Mouse (Mus musculus) neural tube, embryonic 15.5 days (tissue): ENCODE measurements around the gene Ncapd2. TPM values are rescaled to one million over a fixed set of nuclear protein-coding genes. Genes with fewer than 3 reads are reported as not detected.

Experiments used
- microRNA-seq: library from miRNA; unstranded; fragments of <30 nt; microRNA quantifications from one replicate; pipeline ENCODE4, GENCODE M21; 2017
- polyA plus RNA-seq: library from polyadenylated mRNA; unstranded; fragments of >200 nt; fragmentation: Nextera tagmentation; extraction: Ambion mirVana; gene quantifications from 2 replicates; pipeline ENCODE4 v1.2.1, GENCODE M21; 2015

Gene Ncapd2
- polyA plus RNA-seq, 1 experiment from 2014 or later = 38.2 TPM

Small RNA genes within 50 kb of the gene (microRNA-seq; reads per million reads assigned to microRNA genes)
- gene Mir3098 (not detected), gene Mir8113 (not detected)

Other genes with a start within 250 kb of the Ncapd2 start
- 95.4 and 112 TPM in 2 replicates for gene Cops7a, start 226.2 kb downstream of the Ncapd2 start, polyA plus RNA-seq
- gene Pianp, start 195.0 kb downstream of the Ncapd2 start, polyA plus RNA-seq = 59.4 and 72.4 TPM in 2 replicates
- 18.5 and 19.5 TPM in 2 replicates for gene Zfp384, start 182.6 kb downstream of the Ncapd2 start, polyA plus RNA-seq
- 129 and 133 TPM in 2 replicates for gene Ing4, start 151.9 kb downstream of the Ncapd2 start, polyA plus RNA-seq
- 17.3 and 21.5 TPM in 2 replicates for gene Acrbp, start 142.0 kb downstream of the Ncapd2 start, polyA plus RNA-seq
- 1.0 and 1.2 TPM in 2 replicates for gene Lpar5, start 123.8 kb downstream of the Ncapd2 start, polyA plus RNA-seq
- gene Chd4, start 95.7 kb downstream of the Ncapd2 start, polyA plus RNA-seq = 87.5 and 93.9 TPM in 2 replicates
- 47.8 and 58.0 TPM in 2 replicates for gene Nop2, start 59.8 kb downstream of the Ncapd2 start, polyA plus RNA-seq
- gene Iffo1, start 46.5 kb downstream of the Ncapd2 start, polyA plus RNA-seq = 20.1 and 24.6 TPM in 2 replicates
- 1,563 and 1,690 TPM in 2 replicates for gene Gapdh, start 25.2 kb downstream of the Ncapd2 start, polyA plus RNA-seq
- 156 and 167 TPM in 2 replicates for gene Mrpl51, start 100 bp upstream of the Ncapd2 start, polyA plus RNA-seq
- gene Vamp1, start 23.9 kb upstream of the Ncapd2 start, polyA plus RNA-seq = 53.8 and 57.4 TPM in 2 replicates
- 7.1 and 11.9 TPM in 2 replicates for gene Tapbpl, start 40.2 kb upstream of the Ncapd2 start, polyA plus RNA-seq
- 2.0 and 12.9 TPM in 2 replicates for gene Cd27, start 45.3 kb upstream of the Ncapd2 start, polyA plus RNA-seq
- not detected in 2 replicates for gene Tuba3a, start 94.3 kb upstream of the Ncapd2 start, polyA plus RNA-seq
- gene Ltbr, start 122.2 kb upstream of the Ncapd2 start, polyA plus RNA-seq = 19.5 and 28.1 TPM in 2 replicates
- 0.44 and 2.6 TPM in 2 replicates for gene Scnn1a, start 129.0 kb upstream of the Ncapd2 start, polyA plus RNA-seq
- gene Tnfrsf1a, start 157.7 kb upstream of the Ncapd2 start, polyA plus RNA-seq = 13.6 and 28.4 TPM in 2 replicates
- 0.23 and 0.70 TPM in 2 replicates for gene Plekhg6, start 189.1 kb upstream of the Ncapd2 start, polyA plus RNA-seq